In genomic region chr8:126807171-126807768, GRCm38 (mm10) we compare ENCODE assay signal across 11 mouse cellular contexts.
DNase-seq lines count a peak whose midpoint lies in the region; ATAC-seq and TF ChIP-seq lines count a peak whose summit lies in the region.
"Had no signal": no experiment of that assay in that cellular context is flagged by ENCODE, and none has a peak within 500 bp of the region (broad histone marks: within the 10 kb centered on the region; RNA-seq: fewer than 3 reads in every experiment).

No protein-coding gene starts in this region.

- TF ChIP-seq POLR2A in small intestine, adult 2 months (IDR thresholded peaks at IDR 0.05; ENCODE audit: low read depth, low read length) = no peak

- no peak overlapping the region for H3K4me3 ChIP-seq in liver, embryonic 13.5 days (replicated peaks)
- H3K4me3 ChIP-seq in small intestine, adult 2 months (ENCODE audit: low read depth, low read length) = no peak overlapping the region
- H3K4me3 ChIP-seq in midbrain, postnatal 0 days (ENCODE audit: low read depth, low read length) = no peak overlapping the region
- H3K4me3 ChIP-seq in forebrain, embryonic 16.5 days (replicated peaks; ENCODE audit: low read length) = no peak overlapping the region
- H3K4me3 ChIP-seq: forebrain, embryonic 13.5 days; neural tube, embryonic 12.5 days; stomach, embryonic 15.5 days had no signal

- H3K27me3 ChIP-seq in liver, embryonic 13.5 days = 0 out of 2 replicates have a peak, but pooled peaks cover 5% of the 10 kb centered on the region
- H3K27me3 ChIP-seq in small intestine, adult 2 months (ENCODE audit: control insufficient read depth, insufficient read depth, low read length) = no peaks in the 10 kb centered on the region
- no peaks in the 10 kb centered on the region for H3K27me3 ChIP-seq in midbrain, postnatal 0 days (ENCODE audit: insufficient read depth, low read length)
- no peaks in the 10 kb centered on the region for H3K27me3 ChIP-seq in forebrain, embryonic 16.5 days (replicated peaks; ENCODE audit: control insufficient read depth, insufficient read depth, low read length)
- H3K27me3 ChIP-seq: forebrain, embryonic 13.5 days; neural tube, embryonic 12.5 days; stomach, embryonic 15.5 days had no signal

- WGBS in liver, embryonic 13.5 days (ENCODE audit: insufficient replicate concordance) = 24% methylated on average over 8 of the region's 8 CpGs
- WGBS in small intestine, adult 2 months = 29% methylated on average over 8 of the region's 8 CpGs
- 80% methylated on average over 8 of the region's 8 CpGs for WGBS in midbrain, postnatal 0 days
- 78% methylated on average over 8 of the region's 8 CpGs for WGBS in forebrain, embryonic 16.5 days

- H3K27ac ChIP-seq in liver, embryonic 13.5 days = peak overlapping the region; percentile 74
- H3K27ac ChIP-seq in small intestine, adult 2 months (ENCODE audit: insufficient read depth, low read depth, low read length) = peak overlapping the region; percentile 18; the same call in 1 of the 2 replicates
- no peak overlapping the region for H3K27ac ChIP-seq in midbrain, postnatal 0 days (ENCODE audit: low read depth, low read length)
- H3K27ac ChIP-seq in forebrain, embryonic 16.5 days (ENCODE audit: low read length) = no peak overlapping the region
- H3K27ac ChIP-seq: forebrain, embryonic 13.5 days; neural tube, embryonic 12.5 days had no signal

- no peak overlapping the region for H3K4me2 ChIP-seq in liver, embryonic 13.5 days
- no peak overlapping the region for H3K4me2 ChIP-seq in midbrain, postnatal 0 days (ENCODE audit: low read depth, low read length, poor library complexity, severe bottlenecking)
- no peak overlapping the region for H3K4me2 ChIP-seq in forebrain, embryonic 16.5 days (ENCODE audit: low read length)
- H3K4me2 ChIP-seq: forebrain, embryonic 13.5 days; neural tube, embryonic 12.5 days; stomach, embryonic 15.5 days had no signal

- H3K4me1 ChIP-seq in liver, embryonic 13.5 days (replicated peaks) = peaks cover 49% of the 10 kb centered on the region
- H3K4me1 ChIP-seq in small intestine, adult 2 months (ENCODE audit: control insufficient read depth, insufficient read depth, insufficient read length, low read length) = peaks cover 36% of the 10 kb centered on the region
- H3K4me1 ChIP-seq in midbrain, postnatal 0 days (ENCODE audit: insufficient read depth, low read length) = no peaks in the 10 kb centered on the region
- no peaks in the 10 kb centered on the region for H3K4me1 ChIP-seq in forebrain, embryonic 16.5 days (replicated peaks; ENCODE audit: control insufficient read depth, insufficient read depth, low read length)

- no peaks in the 10 kb centered on the region for H3K9me3 ChIP-seq in liver, embryonic 13.5 days (replicated peaks)
- no peaks in the 10 kb centered on the region for H3K9me3 ChIP-seq in midbrain, postnatal 0 days (ENCODE audit: low read length)
- no peaks in the 10 kb centered on the region for H3K9me3 ChIP-seq in forebrain, embryonic 16.5 days (ENCODE audit: control insufficient read depth, low read length)
- H3K9me3 ChIP-seq: forebrain, embryonic 13.5 days; neural tube, embryonic 12.5 days; stomach, embryonic 15.5 days had no signal

- no peak for TF ChIP-seq CTCF in small intestine, adult 2 months (IDR thresholded peaks at IDR 0.05; ENCODE audit: extremely low read depth, insufficient read length, insufficient replicate concordance, low read depth, low read length)
- no peak for TF ChIP-seq CTCF in midbrain, postnatal 0 days (IDR thresholded peaks at IDR 0.05)

- no peak overlapping the region for H3K9ac ChIP-seq in liver, embryonic 13.5 days
- H3K9ac ChIP-seq in midbrain, postnatal 0 days (replicated peaks; ENCODE audit: low read length, poor library complexity, severe bottlenecking) = no peak overlapping the region
- no peak overlapping the region for H3K9ac ChIP-seq in forebrain, embryonic 16.5 days (replicated peaks; ENCODE audit: low read depth, low read length)
- H3K9ac ChIP-seq: forebrain, embryonic 13.5 days; neural tube, embryonic 12.5 days; stomach, embryonic 15.5 days had no signal

- DNase-seq in kidney, adult 8-10 months = peak; percentile 59 to 77
- DNase-seq in kidney, postnatal 4 days = no peak
- peak; percentile 92 for DNase-seq in heart, adult 9 months (ENCODE audit: low spot score in 2 of 2)
- no peak for DNase-seq in liver, embryonic 13.5 days
- DNase-seq in midbrain, postnatal 0 days (ENCODE audit: low spot score) = no peak

- peak; percentile 31 for ATAC-seq in liver, embryonic 13.5 days (ENCODE audit: low read depth)
- ATAC-seq in erythroid progenitor cell, adult 5-6 weeks (replicated peaks; ENCODE audit: low FRiP score, poor library complexity, severe bottlenecking) = no peak
- ATAC-seq in midbrain, postnatal 0 days (ENCODE audit: low FRiP score) = no peak
- ATAC-seq in forebrain, embryonic 16.5 days = no peak
- ATAC-seq: forebrain, embryonic 13.5 days had no signal

- H3K36me3 ChIP-seq in liver, embryonic 13.5 days = no peaks in the 10 kb centered on the region
- no peaks in the 10 kb centered on the region for H3K36me3 ChIP-seq in small intestine, adult 2 months (ENCODE audit: control insufficient read depth, insufficient read depth, low read length)
- no peaks in the 10 kb centered on the region for H3K36me3 ChIP-seq in midbrain, postnatal 0 days (ENCODE audit: insufficient read depth, low read length)
- H3K36me3 ChIP-seq in forebrain, embryonic 16.5 days (ENCODE audit: control insufficient read depth, insufficient read depth) = no peaks in the 10 kb centered on the region
- H3K36me3 ChIP-seq: neural tube, embryonic 12.5 days; stomach, embryonic 15.5 days had no signal

Comparison
In these comparisons a context has a peak if more than half of its experiments do, and no peak if none do; other contexts are left out.
1. DNase-seq: peak in kidney, adult 8-10 months (2 of 2) and heart, adult 9 months (2 of 2); none in kidney, postnatal 4 days (0 of 2), liver, embryonic 13.5 days (single experiment) and midbrain, postnatal 0 days (single experiment).
2. H3K27ac ChIP-seq: peak in liver, embryonic 13.5 days (single experiment) and small intestine, adult 2 months (single experiment); none in midbrain, postnatal 0 days (single experiment) and forebrain, embryonic 16.5 days (single experiment).